Mouse (Mus musculus) layer of hippocampus, postnatal 25 days (tissue): Measurements from ENCODE around the gene Slc5a10. TPM values are rescaled to one million over a fixed set of nuclear protein-coding genes. Genes with fewer than 3 reads are reported as not detected.

Experiments
- DNase-seq, 2 experiments: peaks; one replicate each; pipeline ENCODE4 v3.0.0; 2022; ENCODE audit warnings: mixed read lengths in 2 of 2, low spot score in 1 of 2; ENCODE audit errors: extremely low spot score in 1 of 2
- total RNA-seq, 2 experiments: library from RNA; stranded (reverse); gene quantifications; 2 replicates each; pipeline ENCODE4 v1.2.3; 2021

The Slc5a10 gene
- under 1 TPM; 0.38 to 0.62 TPM for total RNA-seq

DNA sequence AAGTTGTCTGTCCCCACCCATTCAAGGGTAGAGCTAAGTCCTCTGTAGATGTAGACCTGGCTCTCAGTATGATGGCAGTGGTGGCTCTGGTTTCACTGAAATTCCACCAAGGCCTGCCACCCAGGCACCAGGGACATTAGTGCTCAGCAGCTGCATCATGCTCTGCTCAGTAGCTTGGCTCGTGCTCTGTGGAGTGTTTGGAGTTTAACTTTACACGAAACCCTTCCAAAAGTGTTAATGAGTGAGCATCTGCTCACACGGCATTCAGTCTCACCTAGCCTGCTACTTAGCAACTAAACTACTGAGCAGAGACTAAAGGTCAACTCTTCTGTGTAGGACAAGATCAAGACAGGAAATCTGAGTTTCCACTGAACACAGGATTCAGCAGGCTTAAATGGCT lies at the start of gene Slc5a10:
Gene Slc5a10, minus strand, starts transcription at position 191 of the 400 bp plus-strand sequence.
- DNase-seq = no peak

DNA sequence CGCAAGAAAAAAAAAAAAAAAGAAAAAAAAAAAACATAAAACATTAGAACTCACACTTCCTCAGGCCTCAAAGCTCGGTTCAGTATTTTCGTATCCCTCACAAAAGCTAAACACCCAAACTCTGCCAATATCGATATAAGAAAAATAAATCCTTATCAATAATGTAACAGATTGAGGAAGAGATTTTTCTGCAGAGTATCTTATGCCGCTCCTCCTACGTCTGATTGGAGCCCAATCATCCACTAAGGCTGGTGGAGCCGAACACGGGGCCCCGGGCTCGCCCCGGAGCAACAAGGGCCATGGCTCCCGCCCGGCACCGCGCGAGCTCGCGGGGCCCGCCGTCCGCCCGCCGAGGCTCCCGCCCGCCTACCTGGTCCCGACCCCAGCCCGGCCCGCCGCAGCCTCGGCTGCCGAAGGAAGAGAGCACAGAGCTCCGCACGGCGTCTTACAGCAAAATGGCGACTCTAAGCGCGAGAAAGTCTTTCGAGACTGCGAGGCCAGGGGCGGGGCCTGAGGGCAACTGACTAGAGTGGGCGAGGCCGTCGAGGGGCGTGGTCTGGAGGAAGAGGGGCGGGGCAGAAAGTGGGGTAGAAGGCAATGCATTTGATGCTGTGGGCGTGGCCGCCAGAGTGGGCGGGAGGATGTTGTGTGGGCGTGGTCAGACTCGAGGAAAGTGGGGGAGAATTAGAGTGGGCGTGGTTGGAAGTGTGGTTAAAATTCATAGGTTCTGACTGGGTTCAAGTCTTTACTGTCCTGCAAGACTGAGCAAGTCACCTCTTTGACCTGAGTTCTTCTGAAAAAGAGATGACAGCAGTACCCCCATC lies 41.2 kb upstream of the Slc5a10 start, which contains the start of gene Prpsap2:
Gene Prpsap2, minus strand, starts transcription at position 505 of the 824 bp plus-strand sequence.
- peak; percentile 90 to 95 for DNase-seq

DNA sequence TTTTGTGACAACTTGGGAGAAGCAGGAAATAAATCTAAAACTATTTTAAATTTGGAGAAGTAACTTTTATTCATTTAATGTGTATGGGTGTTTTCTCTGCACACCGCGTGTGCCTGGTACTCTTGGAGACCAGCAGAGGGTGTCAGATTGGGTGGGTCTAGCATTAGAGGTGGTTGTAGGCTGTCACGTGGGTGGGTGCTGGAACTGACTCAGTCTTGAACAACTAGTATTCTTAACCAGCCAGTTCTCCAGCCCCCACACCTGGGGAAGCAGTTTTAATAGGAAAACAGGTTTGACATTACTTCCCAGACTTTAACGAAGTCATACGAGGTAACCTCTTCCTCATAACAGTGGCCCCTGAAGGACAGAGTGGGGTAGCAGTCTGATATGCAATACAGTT lies 39.9 kb upstream of the Slc5a10 start:
- DNase-seq = no peak

DNA sequence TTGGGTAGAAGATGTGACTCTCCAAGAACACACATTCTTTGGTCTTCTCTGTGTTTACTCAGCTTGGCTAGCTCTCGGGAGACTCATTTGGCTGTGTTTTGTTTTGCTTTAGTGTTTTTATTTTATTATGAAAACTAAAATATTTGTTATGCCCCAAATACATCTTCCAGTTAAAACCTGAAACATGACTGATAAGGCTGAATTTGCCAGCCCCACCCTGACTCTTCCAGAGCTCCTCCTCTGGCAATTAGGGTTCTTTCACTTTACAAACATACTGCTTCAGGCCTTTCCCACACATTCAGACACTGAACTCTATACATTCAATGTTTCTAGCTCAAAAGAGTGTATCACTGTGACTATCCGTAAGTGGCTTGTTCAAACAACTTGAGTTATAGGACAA lies 36.5 kb upstream of the Slc5a10 start:
- DNase-seq = no peak

DNA sequence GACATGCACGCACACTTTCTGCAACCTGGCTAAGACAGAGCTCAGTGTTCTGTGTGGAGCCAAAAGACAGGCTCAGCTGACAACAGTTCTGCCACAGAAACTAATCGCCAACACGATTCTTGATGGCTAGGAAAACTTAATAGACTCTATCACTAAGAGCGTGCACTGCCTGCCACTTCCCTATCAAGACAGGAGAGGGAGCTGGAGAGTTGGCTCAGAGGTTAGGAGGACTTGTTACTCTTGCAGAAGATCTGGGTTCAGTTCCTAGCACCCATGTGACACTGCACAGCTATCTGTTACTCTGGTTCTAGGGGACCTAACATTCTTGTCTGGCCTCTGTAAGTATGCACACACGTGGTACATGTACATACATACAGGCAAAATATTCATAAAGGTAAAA lies 31.0 kb upstream of the Slc5a10 start:
- DNase-seq = no peak

DNA sequence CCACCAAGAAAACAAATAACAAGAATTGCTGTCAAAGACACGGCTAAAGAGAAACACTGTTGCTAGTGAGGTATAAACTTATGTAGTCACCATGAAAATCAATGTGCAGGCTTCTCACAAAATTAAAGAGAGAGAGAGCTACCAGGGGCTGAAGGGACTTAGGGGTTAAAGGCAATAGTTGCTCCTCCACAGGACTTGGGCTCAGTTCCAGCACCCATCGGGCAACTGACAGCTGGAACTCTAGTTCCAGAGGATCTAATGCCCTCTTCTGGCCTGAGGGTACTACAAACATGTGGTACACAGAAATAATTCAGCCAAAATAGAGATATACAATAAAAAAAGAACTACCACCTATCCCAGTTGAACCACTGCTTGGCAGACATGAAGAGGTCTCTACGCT lies 26.5 kb upstream of the Slc5a10 start:
- no peak for DNase-seq

DNA sequence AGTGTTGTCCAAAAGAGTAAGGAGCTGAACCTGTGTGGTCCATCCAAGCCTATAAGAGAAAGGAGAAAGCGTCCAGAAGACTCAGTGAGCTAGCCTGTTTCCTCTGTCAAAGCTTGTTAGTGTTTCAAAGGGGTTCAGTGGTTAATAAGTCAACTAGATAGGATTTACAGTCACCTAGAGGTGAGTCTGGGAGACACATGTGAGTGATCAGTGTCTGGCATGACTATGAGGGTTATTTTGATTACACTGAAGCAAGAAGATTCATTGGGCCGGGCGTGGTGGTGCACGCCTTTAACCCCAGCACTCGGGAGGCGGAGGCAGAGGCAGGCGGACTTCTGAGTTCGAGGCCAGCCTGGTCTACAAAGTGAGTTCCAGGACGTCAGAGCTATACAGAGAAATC lies 25.2 kb upstream of the Slc5a10 start:
- no peak for DNase-seq

DNA sequence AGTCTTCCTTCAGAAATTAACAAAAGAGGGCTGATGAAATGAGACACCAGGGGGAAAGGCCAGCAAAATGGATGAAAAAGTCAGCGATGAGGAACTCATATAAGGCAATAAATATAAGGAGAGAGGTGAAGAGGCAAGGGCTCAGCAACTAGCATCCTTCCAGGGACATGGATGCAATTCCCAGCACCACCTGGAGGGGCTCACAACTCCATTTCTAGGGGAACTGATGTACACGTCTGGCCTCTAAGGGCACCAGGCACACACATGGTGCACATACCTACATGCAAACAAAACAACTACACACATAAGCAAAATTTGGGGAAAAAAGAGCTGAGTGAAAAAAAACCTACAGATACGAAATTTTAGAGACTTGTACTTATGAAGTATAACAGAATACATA lies 23.8 kb upstream of the Slc5a10 start:
- no peak for DNase-seq

DNA sequence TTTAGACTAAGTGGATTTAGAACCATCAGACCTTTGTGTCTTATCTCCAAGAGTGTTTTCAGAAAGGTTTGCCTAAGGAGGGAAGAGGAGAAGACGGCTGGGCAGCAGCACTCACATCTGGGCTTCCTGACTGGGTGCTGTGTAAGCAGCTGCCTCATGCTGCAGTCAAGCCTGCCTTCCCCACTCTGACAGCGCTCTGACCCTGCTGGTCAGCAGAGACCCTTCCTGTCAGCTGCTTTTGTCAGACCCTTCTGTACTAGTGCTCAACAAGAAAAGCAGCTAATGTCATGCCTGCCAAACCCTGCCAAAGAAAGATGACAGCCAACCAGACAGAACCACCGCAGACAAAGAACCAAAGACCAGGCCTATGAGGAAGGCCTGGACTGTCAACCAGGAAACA lies 23.1 kb upstream of the Slc5a10 start:
- no peak for DNase-seq

DNA sequence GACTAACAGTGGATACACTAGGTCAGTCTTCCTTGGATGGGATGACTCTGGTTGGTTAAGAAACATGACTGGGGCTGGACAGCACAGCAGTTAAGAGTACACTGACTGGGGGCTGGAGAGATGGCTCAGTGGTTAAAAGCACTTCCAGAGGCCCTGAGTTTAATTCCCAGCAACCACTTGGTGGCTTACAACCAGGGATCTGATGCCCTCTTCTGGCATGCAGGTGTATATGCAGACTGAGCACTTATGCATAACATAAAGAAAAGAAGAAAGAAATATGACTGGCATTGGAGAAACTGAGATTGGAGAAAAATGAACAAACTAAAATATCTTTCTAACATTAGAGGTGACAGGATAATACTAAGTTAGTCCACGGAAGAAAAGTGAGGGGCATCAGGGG lies 19.9 kb upstream of the Slc5a10 start:
- no peak for DNase-seq

DNA sequence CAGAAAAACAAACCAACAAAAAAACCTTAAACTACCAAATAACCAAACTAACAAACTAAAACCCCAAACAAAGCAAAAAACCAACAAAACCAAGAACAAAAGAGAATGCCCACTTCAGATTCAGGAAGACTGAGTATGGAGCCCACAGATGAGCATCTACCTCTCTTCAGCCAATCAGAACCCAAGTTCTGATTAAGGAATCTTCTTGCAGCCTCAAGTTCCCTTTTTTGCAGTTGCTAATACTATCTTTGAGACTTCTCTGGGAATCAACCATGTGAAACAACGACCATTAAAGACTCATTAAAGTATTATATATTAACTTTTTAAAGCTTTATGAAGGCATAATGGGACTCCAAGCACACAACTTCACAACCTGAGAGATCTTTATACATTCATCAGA lies 16.7 kb upstream of the Slc5a10 start:
- DNase-seq = no peak

DNA sequence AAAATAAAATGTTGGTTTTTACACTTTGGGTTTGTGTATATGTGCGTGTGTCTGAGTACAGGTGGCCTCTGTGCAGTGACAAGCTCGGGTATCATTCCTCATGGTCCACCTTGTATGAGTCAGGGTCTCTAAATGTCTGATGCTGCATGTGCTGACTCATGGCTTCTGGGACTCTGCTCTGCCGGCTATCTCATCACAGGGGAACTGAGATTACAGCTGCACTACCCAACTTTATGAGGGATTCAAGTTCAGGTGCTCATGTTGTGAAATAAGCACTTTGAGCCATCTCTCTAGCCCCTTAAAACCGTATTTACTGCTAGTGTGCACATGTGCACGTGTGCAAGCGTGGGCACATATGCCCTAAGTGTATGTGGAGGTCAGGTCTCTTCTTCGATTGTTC lies 12.0 kb upstream of the Slc5a10 start:
- no peak for DNase-seq

DNA sequence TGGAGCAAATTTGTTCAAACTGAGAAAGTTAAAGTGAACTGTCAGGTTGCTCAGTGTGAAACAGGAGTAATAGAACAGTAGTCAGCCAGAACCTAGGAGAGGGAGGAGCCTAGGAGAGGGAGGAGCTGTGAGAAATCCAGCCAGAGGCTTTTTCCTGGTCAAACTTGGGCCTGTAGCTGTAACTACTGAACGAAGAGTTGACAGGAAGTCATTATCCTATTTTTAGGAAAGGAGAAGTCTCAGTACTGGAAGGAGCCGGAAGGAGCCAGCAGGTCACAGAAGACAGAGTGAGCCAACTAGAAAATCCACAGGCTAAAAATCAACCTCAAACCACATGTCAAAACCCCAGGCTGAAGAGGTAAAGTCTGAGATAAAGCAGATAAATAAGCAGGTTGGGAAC lies 7.4 kb upstream of the Slc5a10 start:
- DNase-seq = no peak

DNA sequence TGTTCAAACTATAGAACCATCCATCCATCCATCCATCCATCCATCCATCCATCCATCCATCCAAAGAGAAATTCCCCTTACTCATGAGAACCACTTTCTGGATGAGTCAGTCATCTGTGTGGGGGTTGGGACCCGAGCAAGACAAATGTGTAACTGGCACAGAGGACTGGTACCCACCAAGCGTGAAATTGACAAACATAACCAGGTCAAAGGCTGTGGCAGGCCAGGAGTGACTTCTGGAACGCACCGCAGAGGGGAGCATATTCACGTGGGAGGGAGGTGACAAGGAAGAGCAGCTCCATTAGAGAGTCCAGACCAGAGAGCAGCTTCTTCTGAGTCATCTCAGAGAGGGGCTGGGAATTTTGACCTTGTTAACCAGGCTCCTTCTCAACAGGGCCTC lies 1.5 kb upstream of the Slc5a10 start:
- no peak for DNase-seq

DNA sequence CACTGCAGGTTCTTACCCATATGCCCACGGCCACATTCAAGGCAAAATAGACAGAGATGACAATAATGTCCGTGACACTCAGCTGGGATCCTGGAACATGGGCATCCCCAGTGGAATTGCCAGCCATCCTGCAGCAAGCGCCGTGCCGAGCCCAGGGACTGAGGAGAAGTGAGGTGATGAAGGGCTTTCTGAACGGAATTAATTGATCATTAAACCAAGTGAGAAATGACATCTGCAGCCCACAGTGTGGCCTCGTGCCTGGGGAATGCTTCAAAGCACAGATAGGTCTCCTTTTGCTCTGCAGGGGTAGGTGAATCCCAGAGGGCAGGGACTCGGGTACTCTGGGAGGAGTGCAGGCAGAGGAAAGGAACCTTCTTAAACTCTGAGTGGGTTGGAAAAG lies 800 bp downstream of the Slc5a10 start:
- no peak for DNase-seq

DNA sequence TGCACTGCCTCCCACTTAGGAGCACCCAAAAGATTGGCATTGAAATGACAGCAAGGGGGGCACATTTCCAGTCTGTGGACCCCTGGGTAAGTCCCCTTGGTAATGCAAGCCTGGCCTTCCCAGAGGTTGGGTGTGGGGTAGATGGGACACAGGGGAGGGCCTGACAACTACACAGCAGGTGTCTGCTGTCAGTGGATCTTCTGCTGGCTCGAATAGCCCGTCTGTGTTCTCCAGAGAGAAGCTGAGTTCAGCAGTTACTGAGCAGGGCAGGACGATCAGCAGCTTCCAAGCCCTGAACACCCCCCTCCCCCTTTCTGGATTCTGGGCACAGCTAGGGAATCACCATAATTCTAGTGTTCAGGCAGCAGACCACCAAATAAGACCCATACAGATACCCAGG lies 1.2 kb downstream of the Slc5a10 start:
- no peak for DNase-seq

DNA sequence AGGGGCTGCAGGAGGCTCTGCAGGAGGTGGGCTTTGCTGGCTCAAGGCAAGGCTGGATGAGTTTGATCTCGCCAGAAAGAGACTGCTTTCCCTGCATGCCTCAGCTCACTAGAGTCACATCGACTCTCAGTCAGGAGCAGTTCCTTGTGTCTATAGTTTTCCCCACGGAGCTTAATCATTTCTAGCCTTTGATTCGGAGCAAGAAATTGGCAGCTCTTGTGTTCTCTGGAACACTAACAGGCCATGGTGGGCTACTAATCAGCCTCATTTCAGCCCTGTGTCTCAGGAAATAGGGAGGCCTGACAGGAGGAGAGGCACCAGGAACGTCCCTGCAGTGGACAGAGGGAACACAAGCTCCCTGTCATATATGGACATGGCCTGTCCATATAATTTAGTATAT lies 2.6 kb downstream of the Slc5a10 start:
- no peak for DNase-seq

DNA sequence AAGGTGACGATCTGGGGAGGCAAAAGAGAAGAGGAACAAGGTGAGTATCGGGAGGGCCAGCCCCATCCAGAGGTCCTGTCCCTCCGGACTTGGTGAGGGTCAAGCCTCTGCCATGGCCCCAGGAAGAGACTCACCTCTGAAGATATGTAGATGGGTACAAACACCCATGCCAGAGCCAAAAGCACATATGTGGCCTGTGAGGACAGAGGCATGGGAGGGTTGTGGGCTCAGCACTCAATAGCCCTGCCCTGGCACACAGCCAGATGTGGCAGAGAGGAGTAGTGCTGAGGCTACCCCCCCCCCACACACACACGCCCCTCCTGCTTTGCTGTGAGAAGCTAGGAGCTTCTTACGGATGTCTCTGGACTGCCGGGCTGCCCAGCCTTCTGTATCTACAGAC lies 5.5 kb downstream of the Slc5a10 start:
- DNase-seq = peak in 1 of 2 experiments; percentile 14

DNA sequence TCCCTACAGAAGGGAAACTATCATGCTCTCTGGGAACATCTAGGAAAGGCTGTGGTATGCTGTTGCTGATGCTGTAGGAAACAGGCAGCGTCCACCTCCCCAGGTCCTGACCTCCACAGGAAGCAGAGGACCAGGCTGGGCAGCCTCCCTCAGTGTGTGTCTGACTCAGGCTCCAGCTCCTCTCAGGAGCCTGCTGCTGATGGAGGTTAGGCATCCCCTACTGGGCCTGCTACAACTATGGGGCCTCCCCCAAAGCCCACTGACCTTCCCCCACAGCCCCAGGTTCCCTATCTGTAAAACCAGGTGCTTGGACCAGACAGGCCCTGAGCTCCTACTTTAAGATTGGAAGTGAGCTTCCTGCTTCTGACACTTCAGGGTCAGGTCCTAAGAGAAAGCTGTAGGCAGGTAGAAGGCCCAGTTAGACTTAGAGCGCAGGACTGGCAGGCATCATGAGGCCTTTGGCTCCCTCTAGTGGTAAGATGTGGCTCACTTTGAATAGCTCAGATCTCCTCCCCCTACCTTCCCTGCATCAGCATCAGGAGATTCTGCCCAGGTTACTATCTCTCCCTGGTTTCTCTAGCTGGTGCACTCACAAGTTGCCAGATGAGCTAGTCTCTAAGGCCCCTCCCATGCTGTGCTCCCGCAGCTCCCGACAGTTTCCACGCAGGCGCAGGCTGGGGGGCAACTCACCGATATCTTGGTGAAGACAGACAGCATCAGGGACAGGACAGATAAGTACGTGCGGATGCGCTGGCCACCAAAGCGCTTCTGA lies 6.1 kb downstream of the Slc5a10 start:
- DNase-seq = peak; percentile 50 to 63

DNA sequence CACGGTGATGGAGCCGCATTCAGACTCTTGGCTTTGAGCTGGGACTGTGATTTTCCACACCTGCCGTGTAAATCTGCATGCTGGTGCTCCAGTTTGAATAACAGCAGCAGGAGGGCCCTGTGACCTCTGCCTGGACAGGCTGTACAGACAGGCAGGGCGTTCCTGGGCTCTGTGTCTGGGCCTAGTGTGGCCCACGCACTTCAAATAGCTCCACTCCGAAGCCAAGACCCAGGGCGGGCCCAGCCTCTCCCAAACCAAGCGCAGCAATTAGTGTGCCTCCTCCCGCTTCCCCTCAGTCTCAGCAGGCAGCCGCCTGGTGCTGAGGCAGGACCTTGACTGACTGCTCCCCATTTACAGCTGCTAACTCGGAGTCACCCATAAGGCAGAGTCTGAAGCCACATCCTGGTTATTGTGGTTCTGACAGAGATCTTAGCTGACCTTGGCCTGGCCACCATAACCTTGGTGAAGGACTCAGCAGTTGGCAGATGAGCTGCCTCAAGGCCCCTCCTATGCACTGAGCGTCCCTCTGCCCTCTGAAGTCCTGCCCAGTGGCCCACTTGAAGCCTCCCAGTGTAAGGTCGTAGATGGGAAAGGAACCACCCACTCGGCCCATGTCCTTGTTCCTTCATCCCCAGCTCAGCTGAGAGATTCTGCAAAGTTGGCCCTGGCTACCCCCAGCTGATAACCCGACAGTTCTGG lies 7.3 kb downstream of the Slc5a10 start:
- DNase-seq = no peak

DNA sequence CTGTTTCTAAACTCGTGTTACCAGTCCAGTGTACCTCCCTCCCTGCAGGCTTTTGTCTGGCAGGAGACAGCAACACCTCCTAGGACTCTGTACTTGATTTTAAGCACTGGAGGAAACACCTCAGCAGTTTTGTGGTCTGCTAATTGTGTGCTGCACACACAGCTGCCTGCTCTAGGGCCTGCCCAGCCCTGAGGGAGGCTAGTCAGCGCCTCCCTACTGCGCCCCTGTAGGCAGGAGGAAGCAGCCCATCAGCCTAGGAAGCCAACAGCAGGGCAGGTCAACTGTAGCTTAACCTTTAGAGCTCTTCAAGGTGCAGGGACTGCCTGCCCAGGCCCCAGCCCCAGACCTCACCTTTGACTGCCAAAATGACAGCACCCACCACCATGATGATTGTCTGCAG lies 11.7 kb downstream of the Slc5a10 start:
- no peak for DNase-seq
